Mouse (Mus musculus) heart, postnatal 0 days (tissue): ENCODE data around the gene Chil1.

Experiments
- CTCF ChIP-seq: IDR thresholded peaks from 2 replicates; pipeline ENCODE4 v1.5.1; 2016; ENCODE audit warnings: antibody characterized with exemption, control low read depth, low read depth
- EP300 ChIP-seq: IDR thresholded peaks from 2 replicates; pipeline ENCODE4 v1.6.1; 2016; ENCODE audit warnings: antibody characterized with exemption, low read depth

DNA sequence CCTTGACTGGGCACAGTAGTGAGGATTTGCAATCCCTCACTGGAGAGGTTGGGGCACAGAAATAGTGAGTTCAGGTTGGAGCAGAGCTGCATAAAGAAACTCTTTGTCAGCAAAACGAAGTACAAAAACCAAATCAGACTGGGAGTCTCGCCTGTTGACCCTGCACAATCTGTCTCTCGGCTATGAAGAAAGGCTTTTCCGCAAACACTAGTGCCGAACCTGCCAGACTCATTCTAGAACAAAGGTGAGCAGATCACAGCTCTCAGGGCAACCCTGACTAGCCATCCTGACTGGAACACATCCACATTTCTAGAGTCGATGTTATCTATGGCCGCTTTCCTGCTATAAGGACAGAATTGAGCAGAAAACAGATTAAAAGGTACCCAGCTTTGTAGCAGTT lies 8.9 kb upstream of the Chil1 start:
- TF ChIP-seq EP300 (no peak), CTCF (no peak)
